Mouse (Mus musculus): ENCODE data around the gene Rfc3. TPM values are rescaled to one million over a fixed set of nuclear protein-coding genes. Genes with fewer than 3 reads are reported as not detected.
A peak's percentile ranks its signal among the peaks of the same experiment; 100 is the strongest.
"Not testable (repeated sequence)": the region's sequence is repeated elsewhere in the genome, so short reads cannot be mapped to it uniquely, and the experiment has no call there.

Rfc3 gene
- 86.4 and 93.6 TPM in 2 replicates for polyA plus RNA-seq (2015; fragmentation: Nextera tagmentation; extraction: Ambion mirVana)

DNA sequence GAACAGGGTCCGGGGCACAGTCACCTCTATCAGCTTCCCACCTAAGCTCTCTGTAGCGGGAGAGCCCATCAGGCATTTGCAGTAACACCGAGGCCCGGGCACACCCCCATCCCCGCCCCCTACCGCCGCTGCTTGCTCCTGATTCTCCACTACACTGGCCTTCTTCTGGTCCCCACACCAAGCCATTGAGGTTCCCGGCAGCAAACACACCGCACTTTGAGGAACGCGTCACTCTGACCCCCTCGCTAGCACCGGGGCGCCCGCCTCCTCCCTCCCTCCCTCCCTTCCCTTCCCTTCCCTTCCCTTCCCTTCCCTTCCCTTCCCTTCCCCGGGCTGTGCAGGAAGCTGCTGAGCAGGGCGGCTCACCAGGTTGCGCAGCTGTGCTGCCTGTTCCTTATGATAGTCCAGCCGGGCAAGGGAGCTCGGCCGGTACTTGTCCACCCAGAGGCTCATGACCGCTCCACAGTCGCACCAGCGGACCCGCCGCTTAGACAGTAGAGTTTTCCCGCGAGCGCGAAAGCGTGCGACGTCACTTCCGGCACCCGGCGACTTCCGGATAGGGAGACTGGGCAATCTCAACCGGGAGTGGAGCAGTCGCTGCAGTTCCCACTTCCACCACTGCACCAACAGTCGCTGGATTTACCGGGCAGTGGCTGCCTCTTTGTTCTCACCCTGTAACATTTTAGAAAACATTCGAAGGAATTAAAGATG, at the start of gene Rfc3:
Gene Rfc3 (minus strand): TSS at position 543 of the 711 bp plus-strand sequence.
- WGBS = under 1% methylated on average over 42 of the region's 42 CpGs
- peak within 1 kb of the TSS; percentile 66 for H3K4me3 ChIP-seq
- H3K4me1 ChIP-seq = peaks cover 13% of the 10 kb centered on the region
- peak within 1 kb of the TSS; percentile 82 for H3K27ac ChIP-seq (replicated peaks)
- H3K9ac ChIP-seq (replicated peaks) = peak within 1 kb of the TSS; percentile 73
- H3K36me3 ChIP-seq = peaks cover 34% of the 10 kb centered on the region
- no peaks in the 10 kb centered on the region for H3K27me3 ChIP-seq
- H3K4me2 ChIP-seq (replicated peaks) = peak within 1 kb of the TSS; percentile 73
- peak; percentile 98 for ATAC-seq (replicated peaks)
- no peaks in the 10 kb centered on the region for H3K9me3 ChIP-seq

DNA sequence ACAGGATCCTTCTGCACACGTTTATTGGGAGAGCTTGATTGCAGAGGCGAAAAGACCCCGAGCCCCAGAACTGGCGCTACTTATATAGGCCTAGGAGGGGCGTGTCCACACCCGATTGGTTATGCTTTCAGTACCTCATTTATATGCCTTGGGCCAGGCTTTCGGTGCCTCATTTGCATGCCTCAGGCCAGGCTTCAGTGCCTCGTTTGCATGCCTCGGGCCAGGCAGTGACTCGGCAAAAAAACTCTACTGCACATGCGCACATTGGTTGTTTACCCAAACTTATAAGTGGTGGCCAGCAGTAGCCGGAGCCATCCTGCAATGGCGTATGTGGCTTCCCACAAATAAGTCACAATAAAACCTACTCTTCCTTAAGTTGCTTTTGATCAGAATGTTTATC, 42.6 kb upstream of the Rfc3 start:
- H3K27me3 ChIP-seq; H3K4me3 ChIP-seq; H3K9ac ChIP-seq (replicated peaks); H3K4me2 ChIP-seq (replicated peaks); H3K9me3 ChIP-seq; H3K27ac ChIP-seq (replicated peaks); ATAC-seq (replicated peaks); H3K36me3 ChIP-seq; H3K4me1 ChIP-seq: not testable (repeated sequence)
- 88% methylated on average over 13 of the region's 13 CpGs for WGBS

DNA sequence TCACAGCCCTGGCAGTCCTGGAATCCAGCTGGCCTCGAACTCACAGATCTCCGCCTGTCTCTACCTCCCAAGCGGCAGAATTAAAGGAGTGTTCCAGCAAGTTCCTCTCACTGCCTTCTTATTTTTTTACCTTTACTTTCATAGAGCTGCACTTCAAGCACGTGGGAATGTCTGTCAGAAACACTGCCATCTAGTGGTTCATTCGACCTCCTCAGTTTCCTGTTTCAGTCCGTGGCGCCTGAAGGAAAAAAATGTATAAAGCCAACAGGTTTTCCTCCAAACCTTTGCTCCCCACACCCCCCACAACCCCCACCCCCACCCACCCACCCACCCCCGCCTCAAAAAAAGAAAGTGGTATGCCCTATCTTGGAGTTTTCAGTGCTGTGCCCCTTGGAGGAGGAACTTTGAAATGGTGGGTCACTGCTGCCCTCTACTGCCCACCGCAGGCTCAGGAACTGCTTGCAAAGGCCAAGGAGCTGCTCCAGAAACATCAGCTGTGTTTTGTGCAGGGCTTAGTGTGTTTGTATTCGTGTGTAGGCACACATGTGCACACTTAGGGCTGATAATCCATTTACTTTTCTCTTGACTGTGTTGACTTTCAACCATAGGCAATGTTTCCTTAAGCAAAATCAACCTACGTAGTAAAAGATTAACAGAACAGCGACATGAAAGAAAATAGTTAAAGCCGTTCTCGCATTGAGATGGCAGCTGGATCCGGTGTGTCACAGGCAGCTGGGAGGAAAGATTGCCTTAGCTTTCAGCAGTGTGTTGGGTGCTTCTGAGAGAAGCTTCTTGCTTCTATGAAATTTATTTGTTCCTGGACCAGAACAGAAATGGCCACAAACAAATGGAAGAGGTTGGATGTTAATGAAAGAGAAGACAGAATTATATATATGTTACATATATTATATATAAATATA, 35.8 kb upstream of the Rfc3 start:
- no peak overlapping the region for H3K4me3 ChIP-seq
- no peak overlapping the region for H3K27ac ChIP-seq (replicated peaks)
- ATAC-seq (replicated peaks) = peak; percentile 94
- no peaks in the 10 kb centered on the region for H3K9me3 ChIP-seq
- 29% methylated on average over 15 of the region's 15 CpGs for WGBS
- H3K27me3 ChIP-seq = no peaks in the 10 kb centered on the region
- no peak overlapping the region for H3K9ac ChIP-seq (replicated peaks)
- H3K36me3 ChIP-seq = no peaks in the 10 kb centered on the region
- no peaks in the 10 kb centered on the region for H3K4me1 ChIP-seq
- H3K4me2 ChIP-seq (replicated peaks) = peak overlapping the region; percentile 34

DNA sequence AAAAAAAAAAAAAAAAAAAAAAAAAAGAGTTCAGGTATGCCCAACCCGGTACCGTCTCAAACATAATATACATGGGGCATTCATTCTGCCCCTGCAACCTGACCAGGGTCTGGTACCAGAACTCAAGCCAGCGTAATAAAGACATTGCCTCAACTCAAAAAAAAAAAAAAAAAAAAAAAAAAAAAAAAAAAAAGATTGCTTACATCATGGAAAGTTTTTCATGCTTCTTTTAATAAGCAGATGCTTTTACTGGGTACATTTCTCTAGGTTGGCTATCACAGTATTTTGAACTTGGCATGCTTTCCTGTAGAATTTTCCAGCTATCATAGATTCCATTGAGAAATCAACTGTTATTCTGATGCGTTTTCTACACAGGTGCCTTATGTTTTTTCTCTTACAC, 11.2 kb upstream of the Rfc3 start:
- no peak for ATAC-seq (replicated peaks)
- no peaks in the 10 kb centered on the region for H3K9me3 ChIP-seq
- no peaks in the 10 kb centered on the region for H3K36me3 ChIP-seq
- 92% methylated on average over 4 of the region's 4 CpGs for WGBS
- no peak overlapping the region for H3K4me3 ChIP-seq
- H3K27me3 ChIP-seq = no peaks in the 10 kb centered on the region
- no peak overlapping the region for H3K4me2 ChIP-seq (replicated peaks)
- no peak overlapping the region for H3K9ac ChIP-seq (replicated peaks)
- H3K27ac ChIP-seq (replicated peaks) = no peak overlapping the region
- H3K4me1 ChIP-seq = no peaks in the 10 kb centered on the region

DNA sequence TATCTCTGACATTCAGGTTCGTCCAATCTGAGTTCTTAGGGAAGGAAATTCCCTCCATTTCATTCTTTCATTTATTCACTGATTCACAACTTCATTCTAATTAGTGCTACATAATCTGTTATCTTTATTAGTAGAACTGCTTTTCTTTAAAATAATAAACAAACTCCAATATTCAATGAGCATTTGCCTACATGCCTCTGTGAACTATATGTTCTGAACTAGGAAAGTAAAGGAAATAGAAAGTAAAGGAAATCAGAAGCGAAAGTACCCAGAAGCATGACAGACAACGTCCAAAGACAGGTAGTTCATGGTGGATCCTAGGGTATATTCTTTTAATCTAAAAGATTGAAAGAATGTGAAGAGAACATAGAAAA, 356 bp upstream of the Rfc3 start:
- WGBS = 66% methylated on average over 3 of the region's 3 CpGs
- H3K4me3 ChIP-seq = peak overlapping the region; percentile 66
- peak overlapping the region; percentile 73 for H3K4me2 ChIP-seq (replicated peaks)
- H3K27me3 ChIP-seq = no peaks in the 10 kb centered on the region
- H3K9ac ChIP-seq (replicated peaks) = no peak overlapping the region
- H3K4me1 ChIP-seq = peaks cover 13% of the 10 kb centered on the region
- ATAC-seq (replicated peaks) = no peak
- H3K27ac ChIP-seq (replicated peaks) = peak overlapping the region; percentile 82
- H3K9me3 ChIP-seq = no peaks in the 10 kb centered on the region
- peaks cover 29% of the 10 kb centered on the region for H3K36me3 ChIP-seq

DNA sequence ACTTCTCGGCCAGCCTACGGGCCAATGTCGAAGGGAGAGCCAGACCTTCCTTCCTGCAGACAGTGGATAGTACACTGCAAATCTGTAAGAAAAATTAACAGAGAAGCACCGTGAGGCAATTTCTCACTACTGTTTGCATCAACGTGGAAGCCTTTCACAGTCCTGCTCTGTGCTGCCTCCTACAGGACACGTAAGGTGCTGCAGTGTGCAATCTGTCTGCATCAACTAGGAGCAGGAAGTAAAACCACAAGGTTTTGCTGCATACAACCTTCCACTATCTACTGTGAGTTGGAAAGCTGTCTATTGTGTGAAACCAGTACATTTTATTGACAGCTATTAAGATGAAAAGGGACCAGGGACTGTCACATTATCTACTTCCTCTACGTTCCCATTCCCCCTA, 6.2 kb downstream of the Rfc3 start:
- H3K4me2 ChIP-seq (replicated peaks) = no peak overlapping the region
- no peak for ATAC-seq (replicated peaks)
- no peak overlapping the region for H3K4me3 ChIP-seq
- no peak overlapping the region for H3K9ac ChIP-seq (replicated peaks)
- WGBS = 91% methylated on average over 7 of the region's 7 CpGs
- H3K27ac ChIP-seq (replicated peaks) = no peak overlapping the region
- no peaks in the 10 kb centered on the region for H3K9me3 ChIP-seq
- H3K27me3 ChIP-seq = no peaks in the 10 kb centered on the region
- H3K4me1 ChIP-seq = peaks cover 7% of the 10 kb centered on the region
- H3K36me3 ChIP-seq = peaks cover 91% of the 10 kb centered on the region

DNA sequence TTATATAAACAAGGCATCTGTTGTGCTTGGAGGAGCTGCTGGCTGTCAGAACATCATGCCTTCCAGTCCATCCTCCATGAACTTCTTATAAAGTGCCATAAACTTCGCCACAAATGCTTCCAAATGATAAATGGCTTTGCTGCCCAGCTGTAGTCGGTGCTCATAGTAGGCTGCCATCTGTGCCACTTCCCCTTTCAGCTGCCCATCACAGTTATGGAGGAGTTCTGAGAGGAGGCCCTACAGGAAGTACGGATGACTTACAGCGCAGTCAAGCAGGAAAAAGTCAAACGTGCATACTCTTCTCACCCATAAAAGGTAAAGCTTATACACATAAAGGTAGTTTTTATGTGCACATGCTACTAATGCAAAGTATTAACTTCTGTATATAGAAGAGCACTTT, 8.2 kb downstream of the Rfc3 start:
- Histone ChIP-seq H3K27ac (replicated peaks) (no peak overlapping the region), H3K4me2 (replicated peaks) (no peak overlapping the region), H3K27me3 (no peaks in the 10 kb centered on the region), H3K9me3 (no peaks in the 10 kb centered on the region), H3K4me3 (no peak overlapping the region), H3K4me1 (no peaks in the 10 kb centered on the region), H3K36me3 (peaks cover 77% of the 10 kb centered on the region), H3K9ac (replicated peaks) (no peak overlapping the region)
- no peak for ATAC-seq (replicated peaks)
- WGBS = 91% methylated on average over 5 of the region's 5 CpGs

DNA sequence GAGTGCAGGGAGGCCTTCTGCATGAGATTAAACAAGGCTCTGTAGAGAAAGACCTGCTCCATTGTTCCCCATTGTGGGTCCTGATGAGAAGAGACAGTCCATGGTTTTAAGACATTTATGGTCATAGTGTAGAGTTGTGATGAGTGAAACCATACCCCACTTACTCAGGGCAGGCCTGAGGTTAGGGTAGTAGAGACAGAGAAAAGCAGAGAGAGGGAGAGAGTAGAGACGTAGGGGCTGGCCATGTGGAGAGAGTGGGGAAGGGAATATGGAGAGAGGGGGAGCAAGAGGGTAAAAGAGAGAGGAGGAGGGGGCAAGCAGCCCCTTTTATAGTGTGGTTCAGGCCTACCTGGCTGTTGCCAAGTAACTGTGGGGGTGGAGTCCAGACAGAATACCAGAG, 8.9 kb downstream of the Rfc3 start:
- no peak overlapping the region for H3K4me3 ChIP-seq
- ATAC-seq (replicated peaks) = 0 out of 2 replicates have a peak, but pooled peaks have one; percentile 16

DNA sequence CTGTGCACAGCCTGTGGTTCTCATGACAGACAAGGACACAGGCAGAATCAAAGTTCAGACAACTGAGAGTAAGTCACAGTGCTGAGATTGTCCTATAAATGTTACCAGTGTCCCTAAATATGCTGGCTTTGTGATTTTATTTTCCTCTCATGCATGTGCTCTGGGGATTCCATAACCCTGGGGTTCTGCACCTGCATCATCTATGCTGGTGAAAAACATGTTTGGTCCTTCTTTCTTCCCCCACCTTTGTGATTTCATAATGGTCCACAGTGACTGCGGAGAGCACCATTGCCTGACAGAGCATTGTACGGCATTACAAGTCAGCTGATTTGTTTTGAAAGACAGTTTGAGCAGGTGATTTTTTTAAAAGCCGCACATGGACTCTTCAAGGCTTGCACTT, 45.1 kb downstream of the Rfc3 start, which contains the start of gene Vmn2r18:
Gene Vmn2r18 (minus strand): TSS at position 101 of the 400 bp plus-strand sequence.
- Histone ChIP-seq H3K9ac (replicated peaks) (no peak within 1 kb of the TSS), H3K27ac (replicated peaks) (no peak within 1 kb of the TSS), H3K9me3 (no peaks in the 10 kb centered on the region), H3K4me3 (no peak within 1 kb of the TSS), H3K4me1 (no peaks in the 10 kb centered on the region), H3K36me3 (no peaks in the 10 kb centered on the region), H3K4me2 (replicated peaks) (no peak within 1 kb of the TSS), H3K27me3 (no peaks in the 10 kb centered on the region)
- 87% methylated on average over 3 of the region's 3 CpGs for WGBS
- no peak for ATAC-seq (replicated peaks)

More for the DNA sequence above, 8.9 kb downstream of the Rfc3 start:
- Histone ChIP-seq H3K27ac (replicated peaks) (no peak overlapping the region), H3K36me3 (peaks cover 69% of the 10 kb centered on the region), H3K4me2 (replicated peaks) (no peak overlapping the region), H3K9ac (replicated peaks) (no peak overlapping the region), H3K4me1 (no peaks in the 10 kb centered on the region), H3K27me3 (no peaks in the 10 kb centered on the region), H3K9me3 (no peaks in the 10 kb centered on the region)
- 91% methylated on average over 1 of the region's 1 CpGs for WGBS

DNA sequence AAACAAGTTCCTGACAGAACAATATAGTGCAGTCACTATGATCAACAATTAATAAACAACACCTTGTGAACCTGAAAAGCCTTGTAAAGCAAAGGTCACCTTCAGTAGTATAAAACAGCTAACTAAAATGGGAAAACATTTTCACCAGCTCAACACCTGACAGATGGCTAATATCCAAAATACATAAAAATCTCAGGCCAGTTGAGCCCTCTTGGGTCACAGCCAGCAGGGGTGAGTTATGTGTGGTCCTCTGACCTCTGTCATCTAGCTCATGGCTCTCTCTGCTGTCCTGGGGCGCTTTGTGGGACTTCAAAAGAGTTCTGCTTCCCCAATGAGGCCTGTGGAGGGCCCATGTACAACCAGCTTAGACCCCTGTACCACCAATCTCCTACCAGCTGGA, 49.3 kb downstream of the Rfc3 start:
- Histone ChIP-seq H3K27ac (replicated peaks) (no peak overlapping the region), H3K9me3 (no peaks in the 10 kb centered on the region), H3K27me3 (no peaks in the 10 kb centered on the region), H3K4me3 (no peak overlapping the region), H3K9ac (replicated peaks) (no peak overlapping the region), H3K4me2 (replicated peaks) (no peak overlapping the region), H3K36me3 (no peaks in the 10 kb centered on the region), H3K4me1 (no peaks in the 10 kb centered on the region)
- WGBS = 50% methylated on average over 1 of the region's 1 CpGs
- ATAC-seq (replicated peaks) = no peak

Data from forebrain, embryonic 15.5 days (tissue).